Mouse (Mus musculus) ES-Bruce4 (cell line): ENCODE results near the gene Hoxc13. TPM values are rescaled to one million over a fixed set of nuclear protein-coding genes. Genes with fewer than 3 reads are reported as not detected.

Experiments used
- H3K27ac ChIP-seq: 2 replicates; pipeline ENCODE4 v1.5.1; 2012; ENCODE audit warnings: low read length, inconsistent platforms; ENCODE audit not compliant: insufficient read depth
- H3K27me3 ChIP-seq: 2 replicates; pipeline ENCODE4 v1.6.1; 2012; ENCODE audit warnings: mild to moderate bottlenecking, low read length, inconsistent platforms; ENCODE audit not compliant: control insufficient read depth, poor library complexity, insufficient read depth, severe bottlenecking
- H3K36me3 ChIP-seq: 2 replicates; pipeline ENCODE4 v1.6.1; 2012; ENCODE audit warnings: inconsistent platforms, mild to moderate bottlenecking, low read length, moderate library complexity; ENCODE audit not compliant: control insufficient read depth, poor library complexity, insufficient read depth, severe bottlenecking
- H3K4me1 ChIP-seq: one replicate; pipeline ENCODE4 v1.8.1; 2011; ENCODE audit warnings: low read length; ENCODE audit not compliant: control insufficient read depth, insufficient read depth
- H3K4me3 ChIP-seq: 2 replicates; pipeline ENCODE4 v1.5.1; 2011; ENCODE audit warnings: low read depth, mild to moderate bottlenecking, low read length
- H3K9ac ChIP-seq: 2 replicates; pipeline ENCODE4 v1.6.1; 2012; ENCODE audit warnings: low read depth, mild to moderate bottlenecking, inconsistent platforms; ENCODE audit not compliant: poor library complexity, severe bottlenecking
- H3K9me3 ChIP-seq: replicated peaks from 2 replicates; pipeline ENCODE4 v1.6.1; 2012; ENCODE audit warnings: mild to moderate bottlenecking, low read length, inconsistent platforms; ENCODE audit not compliant: control insufficient read depth, poor library complexity, insufficient read depth, severe bottlenecking
- CTCF ChIP-seq: IDR thresholded peaks from one replicate; pipeline ENCODE4 v1.8.1; 2011; ENCODE audit warnings: low read depth, low read length
- EP300 ChIP-seq: IDR thresholded peaks from 2 replicates; pipeline ENCODE4 v1.6.1; 2011; ENCODE audit warnings: low read depth, low read length; ENCODE audit not compliant: insufficient read depth
- POLR2A ChIP-seq: IDR thresholded peaks from one replicate; pipeline ENCODE4 v1.8.1; 2011; ENCODE audit warnings: low read length; ENCODE audit not compliant: insufficient read depth
- polyA plus RNA-seq: library from polyadenylated mRNA; stranded (reverse); fragments of >200 nt; gene quantifications from 2 replicates; pipeline ENCODE4 v1.2.4, GENCODE M21; 2011; ENCODE audit warnings: low read depth; ENCODE audit not compliant: missing spikeins, insufficient read depth, insufficient read length

Gene Hoxc13
- polyA plus RNA-seq, 1 experiment, result 3.8 TPM

GRCm38 (mm10) chr15:102953561-102953960 is 32.7 kb downstream of the Hoxc13 start:
- Histone ChIP-seq H3K27ac (no peak overlapping the region), H3K4me3 (no peak overlapping the region), H3K9ac (no peak overlapping the region), H3K27me3 (peaks cover 75% of the 10 kb centered on the region), H3K9me3 (no peaks in the 10 kb centered on the region), H3K4me1 (no peaks in the 10 kb centered on the region), H3K36me3 (no peaks in the 10 kb centered on the region)
- TF ChIP-seq EP300 (no peak), CTCF (no peak), POLR2A (no peak)

- H3K9me3 ChIP-seq, result no peaks in the 10 kb centered on the region
- H3K27ac ChIP-seq, result no peak within 1 kb of the TSS
- peak within 1 kb of the TSS; percentile 24; the same call in 1 of the 2 replicates for H3K9ac ChIP-seq
- no peaks in the 10 kb centered on the region for H3K36me3 ChIP-seq
- peak within 1 kb of the TSS; percentile 45 for H3K4me3 ChIP-seq
- peaks cover 69% of the 10 kb centered on the region for H3K27me3 ChIP-seq
- H3K4me1 ChIP-seq, result no peaks in the 10 kb centered on the region
- TF ChIP-seq POLR2A (no peak), CTCF (no peak)
Measured at GRCm38 (mm10) chr15:102954192-102955006, 33.5 kb downstream of the Hoxc13 start, which contains the start of gene Hoxc11. Hoxc11 (plus strand) TSS chr15:102954427.

GRCm38 (mm10) chr15:102955007-102955382 is 34.1 kb downstream of the Hoxc13 start:
- no peaks in the 10 kb centered on the region for H3K9me3 ChIP-seq
- no peak for TF ChIP-seq POLR2A
- no peak for TF ChIP-seq CTCF
- no peak for TF ChIP-seq EP300
- H3K27me3 ChIP-seq, result peaks cover 73% of the 10 kb centered on the region
- H3K36me3 ChIP-seq, result no peaks in the 10 kb centered on the region
- no peak overlapping the region for H3K27ac ChIP-seq
- H3K9ac ChIP-seq, result peak overlapping the region; percentile 24; the same call in 1 of the 2 replicates
- H3K4me1 ChIP-seq, result no peaks in the 10 kb centered on the region
- H3K4me3 ChIP-seq, result peak overlapping the region; percentile 45; the same call in 1 of the 2 replicates

GRCm38 (mm10) chr15:102955833-102956640 is 35.1 kb downstream of the Hoxc13 start:
- Histone ChIP-seq H3K27ac (no peak overlapping the region), H3K27me3 (peaks cover 75% of the 10 kb centered on the region), H3K4me1 (no peaks in the 10 kb centered on the region), H3K4me3 (peak overlapping the region; percentile 41), H3K36me3 (no peaks in the 10 kb centered on the region), H3K9me3 (no peaks in the 10 kb centered on the region), H3K9ac (no peak overlapping the region)
- TF ChIP-seq EP300, result no peak
- no peak for TF ChIP-seq POLR2A
- TF ChIP-seq CTCF, result no peak

- Histone ChIP-seq H3K4me1 (no peaks in the 10 kb centered on the region), H3K27me3 (peaks cover 77% of the 10 kb centered on the region), H3K9ac (no peak overlapping the region), H3K4me3 (no peak overlapping the region), H3K36me3 (no peaks in the 10 kb centered on the region), H3K27ac (no peak overlapping the region), H3K9me3 (no peaks in the 10 kb centered on the region)
- TF ChIP-seq CTCF, result no peak
- no peak for TF ChIP-seq EP300
- TF ChIP-seq POLR2A, result no peak
Measured at GRCm38 (mm10) chr15:102956906-102957305, 36.0 kb downstream of the Hoxc13 start.
